Mouse (Mus musculus): Measurements from ENCODE around the gene Stam2.

DNA sequence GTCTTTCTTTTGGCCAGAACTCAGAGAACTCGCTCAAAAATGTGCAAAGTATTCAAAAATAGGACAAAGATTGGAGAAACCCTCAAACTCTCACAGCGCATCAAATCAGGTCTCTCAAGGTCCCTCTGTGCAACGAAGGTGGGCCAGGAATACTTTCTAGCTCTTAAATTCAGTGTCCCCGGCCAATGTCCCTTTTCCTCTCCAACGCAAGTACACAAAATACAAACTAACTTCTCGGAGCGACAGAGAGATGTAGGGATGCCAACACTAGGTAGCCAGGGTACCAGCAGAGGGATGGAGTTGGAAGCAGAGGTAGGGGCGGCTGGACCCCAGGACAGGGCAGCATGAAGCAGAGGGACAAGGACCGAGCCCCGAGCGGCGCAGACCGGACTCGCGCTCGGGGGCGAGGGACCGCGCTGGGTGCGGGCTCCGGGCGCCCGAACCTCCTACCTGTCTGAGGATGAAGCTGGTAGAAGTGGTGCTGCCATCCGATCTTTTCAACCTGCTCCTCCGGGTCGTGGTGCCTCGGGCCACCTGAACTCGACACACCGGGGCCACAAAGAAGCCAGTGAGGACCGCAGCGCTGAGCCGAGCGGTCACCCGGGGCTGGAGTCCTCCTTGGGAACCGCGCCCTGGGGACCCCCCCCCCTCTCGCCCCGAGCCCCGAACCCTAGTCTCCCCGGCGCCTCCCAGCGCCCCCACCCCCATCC is 66.6 kb downstream of the Stam2 start:
- no peak for TF ChIP-seq CTCF (IDR thresholded peaks at IDR 0.05; ENCODE audit: insufficient read depth, low read length)
- no peak for TF ChIP-seq POLR2A (IDR thresholded peaks at IDR 0.05; ENCODE audit: borderline replicate concordance, extremely low read depth, low read depth, low read length)

Data from lung, adult 2 months (tissue).